Mouse (Mus musculus) MEL (cell line): Measurements from ENCODE around the gene Cyp2f2. TPM values are rescaled to one million over a fixed set of nuclear protein-coding genes. Genes with fewer than 3 reads are reported as not detected.
A peak's percentile ranks its signal among the peaks of the same experiment; 100 is the strongest.

Source experiments
- DNase-seq: peaks from one replicate; pipeline ENCODE4 v3.0.0; 2011; ENCODE audit warnings: low read depth, low spot score
- H3K27ac ChIP-seq: 2 replicates; pipeline ENCODE4 v1.5.1; 2012; ENCODE audit warnings: low read depth, mild to moderate bottlenecking, control low read depth, low read length, moderate library complexity; ENCODE audit not compliant: control insufficient read depth
- H3K27me3 ChIP-seq, 2 experiments: fragments of 150-350 bp in 1 of 2; sonication (generic) in 1 of 2; 2 replicates each; pipeline ENCODE4 v1.6.1; 2012; ENCODE audit warnings: low read length in 2 of 2, mild to moderate bottlenecking in 2 of 2, improper control_type of control experiment in 1 of 2, moderate library complexity in 1 of 2; ENCODE audit not compliant: insufficient read depth in 2 of 2, control insufficient read depth in 1 of 2
- H3K36me3 ChIP-seq, 2 experiments: 2 replicates each; pipeline ENCODE4 v1.6.1; 2012 to 2014; ENCODE audit warnings: low read length in 2 of 2, improper control_type of control experiment in 1 of 2, inconsistent platforms in 1 of 2, mild to moderate bottlenecking in 1 of 2; ENCODE audit not compliant: insufficient read depth in 2 of 2, control insufficient read depth in 1 of 2
- H3K4me1 ChIP-seq, 2 experiments: fragments of 150-350 bp in 1 of 2; sonication (generic) in 1 of 2; 2 replicates each; pipeline ENCODE4 v1.6.1; 2012; ENCODE audit warnings: low read length in 2 of 2, improper control_type of control experiment in 1 of 2, mild to moderate bottlenecking in 1 of 2; ENCODE audit not compliant: insufficient read depth in 2 of 2, control insufficient read depth in 1 of 2
- H3K4me3 ChIP-seq, 2 experiments: fragments of 150-350 bp in 1 of 2; sonication (generic) in 1 of 2; 2 replicates each; pipeline ENCODE4 v1.5.1; 2012; ENCODE audit warnings: low read depth in 2 of 2, low read length in 2 of 2, mild to moderate bottlenecking in 2 of 2, moderate library complexity in 2 of 2, control low read depth in 1 of 2, improper control_type of control experiment in 1 of 2; ENCODE audit not compliant: control insufficient read depth in 1 of 2, insufficient read depth in 1 of 2
- H3K79me2 ChIP-seq: 2 replicates; pipeline ENCODE4 v1.6.1; 2012; ENCODE audit warnings: mild to moderate bottlenecking, low read length, moderate library complexity; ENCODE audit not compliant: control insufficient read depth, poor library complexity, insufficient read depth
- H3K9ac ChIP-seq: 2 replicates; pipeline ENCODE4 v1.6.1; 2012; ENCODE audit warnings: low read depth, mild to moderate bottlenecking, control low read depth, low read length, moderate library complexity; ENCODE audit not compliant: control insufficient read depth, poor library complexity, severe bottlenecking
- H3K9me3 ChIP-seq: fragments of 150-350 bp; sonication (generic); replicated peaks from 2 replicates; pipeline ENCODE4 v1.6.1; 2012; ENCODE audit warnings: mild to moderate bottlenecking, low read length, improper control_type of control experiment, moderate library complexity; ENCODE audit not compliant: insufficient read depth
- BHLHE40 ChIP-seq: IDR thresholded peaks from 2 replicates; pipeline ENCODE4 v1.6.1; 2012; ENCODE audit warnings: low read depth, mild to moderate bottlenecking, inconsistent platforms, low read length, improper control_type of control experiment, borderline replicate concordance
- CTCF ChIP-seq, 3 experiments: IDR thresholded peaks in 2 of 3; conservative IDR thresholded peaks in 1 of 3; 2 replicates each; pipeline ENCODE4 v1.5.1; 2011 to 2012; ENCODE audit warnings: low read length in 3 of 3, low read depth in 2 of 3, mild to moderate bottlenecking in 2 of 3, improper control_type of control experiment in 1 of 3, inconsistent platforms in 1 of 3, mixed read lengths in 1 of 3, moderate library complexity in 1 of 3; ENCODE audit not compliant: control insufficient read depth in 1 of 3, insufficient read depth in 1 of 3, poor library complexity in 1 of 3, severe bottlenecking in 1 of 3
- ELF1 ChIP-seq: IDR thresholded peaks from 2 replicates; pipeline ENCODE4 v1.6.1; 2014; ENCODE audit warnings: low read depth, mild to moderate bottlenecking, inconsistent platforms, low read length, improper control_type of control experiment, moderate library complexity
- ETS1 ChIP-seq: IDR thresholded peaks from 2 replicates; pipeline ENCODE4 v1.6.1; 2012; ENCODE audit warnings: low read depth, mild to moderate bottlenecking, inconsistent platforms, low read length, improper control_type of control experiment, moderate library complexity
- GABPA ChIP-seq: IDR thresholded peaks from 2 replicates; pipeline ENCODE4 v1.6.1; 2012; ENCODE audit warnings: low read depth, mild to moderate bottlenecking, inconsistent platforms, low read length, improper control_type of control experiment, moderate library complexity
- GATA1 ChIP-seq: IDR thresholded peaks from 2 replicates; pipeline ENCODE4 v1.6.1; 2011; ENCODE audit warnings: low read depth, low read length, improper control_type of control experiment
- JUND ChIP-seq: IDR thresholded peaks from 2 replicates; pipeline ENCODE4 v1.6.1; 2011; ENCODE audit warnings: low read depth, mild to moderate bottlenecking, improper control_type of control experiment, low read length
- MAFK ChIP-seq: IDR thresholded peaks from 2 replicates; pipeline ENCODE4 v1.6.1; 2011; ENCODE audit warnings: low read depth, mild to moderate bottlenecking, low read length, improper control_type of control experiment, borderline replicate concordance
- MAX ChIP-seq: IDR thresholded peaks from 2 replicates; pipeline ENCODE4 v1.6.1; 2011; ENCODE audit warnings: low read length, improper control_type of control experiment
- MYC ChIP-seq: IDR thresholded peaks from 2 replicates; pipeline ENCODE4 v1.6.1; 2011; ENCODE audit warnings: low read depth, mild to moderate bottlenecking, low read length, improper control_type of control experiment, moderate library complexity
- NELFE ChIP-seq: IDR thresholded peaks from 2 replicates; pipeline ENCODE4 v1.6.1; 2011; ENCODE audit warnings: low read depth, low read length, improper control_type of control experiment
- POLR2A ChIP-seq, 2 experiments: IDR thresholded peaks; 2 replicates each; pipeline ENCODE4 v1.6.1; 2011 to 2012; ENCODE audit warnings: low read length in 2 of 2, mild to moderate bottlenecking in 2 of 2, control low read depth in 1 of 2, improper control_type of control experiment in 1 of 2, low read depth in 1 of 2, moderate library complexity in 1 of 2; ENCODE audit not compliant: control insufficient read depth in 1 of 2, insufficient read depth in 1 of 2, poor library complexity in 1 of 2
- POLR2AphosphoS5 ChIP-seq: IDR thresholded peaks from 2 replicates; pipeline ENCODE4 v1.6.1; 2012; ENCODE audit warnings: low read depth, borderline replicate concordance, mild to moderate bottlenecking, inconsistent platforms, low read length, moderate library complexity, mixed read lengths
- TBP ChIP-seq: IDR thresholded peaks from 2 replicates; pipeline ENCODE4 v1.8.0; 2011; ENCODE audit warnings: low read depth, low read length, improper control_type of control experiment
- TCF12 ChIP-seq: IDR thresholded peaks from 2 replicates; pipeline ENCODE4 v1.6.1; 2014; ENCODE audit warnings: low read depth, mild to moderate bottlenecking, inconsistent platforms, low read length, improper control_type of control experiment, moderate library complexity
- UBTF ChIP-seq: IDR thresholded peaks from 2 replicates; pipeline ENCODE4 v1.6.1; 2012; ENCODE audit warnings: low read depth, mild to moderate bottlenecking, inconsistent platforms, low read length, improper control_type of control experiment, moderate library complexity, borderline replicate concordance; ENCODE audit not compliant: insufficient read depth
- USF1 ChIP-seq: IDR thresholded peaks from 2 replicates; pipeline ENCODE4 v1.6.1; 2014; ENCODE audit warnings: low read depth, mild to moderate bottlenecking, inconsistent platforms, low read length, improper control_type of control experiment, moderate library complexity
- ZC3H11A ChIP-seq: IDR thresholded peaks from 2 replicates; pipeline ENCODE4 v1.6.1; 2012; ENCODE audit warnings: low read depth, mild to moderate bottlenecking, inconsistent platforms, low read length, improper control_type of control experiment
- ZKSCAN1 ChIP-seq: IDR thresholded peaks from 2 replicates; pipeline ENCODE4 v1.6.1; 2012; ENCODE audit warnings: low read depth, mild to moderate bottlenecking, inconsistent platforms, low read length, improper control_type of control experiment, moderate library complexity
- ZNF384 ChIP-seq: IDR thresholded peaks from 2 replicates; pipeline ENCODE4 v1.6.1; 2012; ENCODE audit warnings: low read depth, mild to moderate bottlenecking, inconsistent platforms, low read length, improper control_type of control experiment
- polyA plus RNA-seq, 2 experiments: library from polyadenylated mRNA; stranded (reverse) in 1 of 2; unstranded in 1 of 2; fragments of >175 nt in 1 of 2; fragments of >200 nt in 1 of 2; gene quantifications; 2 replicates each; pipeline versions ENCODE4 v1.2.1 to v1.2.4; 2012; ENCODE audit warnings: low replicate concordance in 2 of 2, low read depth in 1 of 2; ENCODE audit not compliant: insufficient read length in 2 of 2, insufficient read depth in 1 of 2, missing spikeins in 1 of 2
- total RNA-seq: library from RNA; depleted of rRNA; stranded (reverse); fragments of 300-350 nt; gene quantifications from 2 replicates; pipeline ENCODE4 v1.2.3, GENCODE M21; 2012

Cyp2f2 gene
- total and polyA plus RNA-seq, 3 experiments: not detected

- no peak for TF ChIP-seq BHLHE40
- TF ChIP-seq, all 39 proteins: peak for 9
Measured at GRCm38 (mm10) chr7:27159882-27160281, 40.2 kb downstream of the Cyp2f2 start (continued).

DNA sequence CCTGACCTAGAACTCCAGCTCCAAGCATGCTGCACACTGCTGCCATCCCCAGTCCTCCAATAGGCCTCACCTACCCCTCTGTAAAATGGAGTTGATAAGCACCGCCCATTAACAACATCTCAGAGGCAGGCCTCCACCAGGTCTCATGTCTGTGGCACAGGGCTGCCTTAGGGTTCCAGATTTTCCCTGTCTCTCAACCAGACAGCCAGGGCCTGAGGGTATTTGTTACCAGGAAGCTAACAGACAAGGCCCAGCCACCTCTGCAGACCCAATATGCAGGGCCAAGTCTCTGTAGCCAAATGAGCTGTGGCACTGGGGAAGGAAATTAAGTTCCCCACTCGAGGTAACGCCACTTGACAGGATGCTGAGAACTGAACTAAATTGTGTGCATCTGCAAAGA, 41.2 kb downstream of the Cyp2f2 start:
- no peak overlapping the region for H3K9ac ChIP-seq
- TF ChIP-seq POLR2A (IDR thresholded peaks at IDR 0.05; ENCODE audit: control insufficient read depth in 1 of 2, insufficient read depth in 1 of 2, low read depth in 1 of 2, low read length in 2 of 2, poor library complexity in 1 of 2) (0 out of 4 replicates have a peak, but pooled peaks of 1 of the 2 experiments have one; percentile 13), JUND (no peak)
- TF ChIP-seq, all 39 proteins: peak for 1
- Histone ChIP-seq H3K27me3 (no peaks in the 10 kb centered on the region), H3K4me3 (no peak overlapping the region), H3K4me1 (no peaks in the 10 kb centered on the region), H3K79me2 (peaks cover 7% of the 10 kb centered on the region), H3K36me3 (peaks cover 0 to 2% of the 10 kb centered on the region in 2 experiments; a peak in 1 of 4 replicates), H3K27ac (no peak overlapping the region), H3K9me3 (no peaks in the 10 kb centered on the region)
- no peak for DNase-seq

DNA sequence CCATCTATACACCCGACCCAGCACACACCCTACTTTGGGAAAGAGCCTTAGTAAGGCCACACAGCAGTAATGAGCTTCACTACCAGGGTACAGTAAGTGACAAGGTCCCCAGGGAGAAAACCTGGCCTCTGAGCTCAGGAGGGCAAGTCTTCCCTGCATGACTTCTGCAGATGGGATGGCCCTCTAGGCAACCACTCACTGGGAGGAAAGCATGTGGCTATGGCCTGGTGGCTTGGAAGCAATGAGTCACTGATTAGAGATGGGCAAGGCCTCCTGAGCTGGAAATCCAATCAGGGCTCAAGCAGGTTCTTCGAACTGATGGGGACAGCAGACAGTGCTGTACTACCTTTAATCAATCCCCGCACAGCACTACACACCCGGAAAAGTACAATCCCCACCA, 42.0 kb downstream of the Cyp2f2 start:
- H3K27me3 ChIP-seq: no peaks in the 10 kb centered on the region
- H3K36me3 ChIP-seq: peaks cover 0 to 2% of the 10 kb centered on the region in 2 experiments; a peak in 1 of 4 replicates
- H3K4me3 ChIP-seq: no peak overlapping the region
- DNase-seq: no peak
- H3K9ac ChIP-seq: no peak overlapping the region
- no peaks in the 10 kb centered on the region for H3K9me3 ChIP-seq
- no peak overlapping the region for H3K27ac ChIP-seq
- no peaks in the 10 kb centered on the region for H3K4me1 ChIP-seq
- TF ChIP-seq GATA1: no peak
- TF ChIP-seq MAX: no peak
- no peak for TF ChIP-seq ZC3H11A
- TF ChIP-seq MAFK: no peak
- TF ChIP-seq ELF1: no peak
- no peak for TF ChIP-seq POLR2AphosphoS5
- TF ChIP-seq USF1: no peak
- no peak for TF ChIP-seq GABPA
- TF ChIP-seq NELFE: no peak
- no peak for TF ChIP-seq CTCF (IDR thresholded peaks at IDR 0.05 in 2 of 3, conservative IDR thresholded peaks at IDR 0.05 in 1 of 3; ENCODE audit: control insufficient read depth in 1 of 3, insufficient read depth in 1 of 3, low read depth in 2 of 3, low read length in 3 of 3, poor library complexity in 1 of 3, severe bottlenecking in 1 of 3)
- TF ChIP-seq ZNF384: no peak
- no peak for TF ChIP-seq UBTF
- no peak for TF ChIP-seq JUND
- TF ChIP-seq TCF12: no peak
- no peak for TF ChIP-seq TBP
- TF ChIP-seq MYC: no peak
- TF ChIP-seq ZKSCAN1: no peak
- TF ChIP-seq ETS1: no peak
- H3K79me2 ChIP-seq: peaks cover 11% of the 10 kb centered on the region
